Mouse (Mus musculus) cortical plate, adult 2 months (tissue): Measurements from ENCODE around the gene Slc35g1.

Source experiments
- CTCF ChIP-seq: fragments of 200-500 bp; IDR thresholded peaks from 2 replicates; pipeline ENCODE4 v1.5.1; 2011; ENCODE audit warnings: mild to moderate bottlenecking, control low read depth, low read length; ENCODE audit not compliant: insufficient read depth; ENCODE audit errors: extremely low read depth
- POLR2A ChIP-seq: fragments of 200-500 bp; IDR thresholded peaks from 2 replicates; pipeline ENCODE4 v1.6.1; 2011; ENCODE audit warnings: mild to moderate bottlenecking, low read length, control low read depth; ENCODE audit not compliant: insufficient read depth; ENCODE audit errors: extremely low read depth

GRCm38 (mm10) chr19:38351728-38352127 lies 44.1 kb upstream of the Slc35g1 start:
- TF ChIP-seq CTCF: no peak
- no peak for TF ChIP-seq POLR2A
